Mouse (Mus musculus): Measurements from ENCODE around the gene Agpat1. TPM values are rescaled to one million over a fixed set of nuclear protein-coding genes. Genes with fewer than 3 reads are reported as not detected.

Agpat1 gene
- polyA plus RNA-seq, 1 experiment from 2014 or later: 70.5 TPM

GRCm38 (mm10) chr17:34587423-34587811 is 16.6 kb upstream of the Agpat1 start:
- H3K4me2 ChIP-seq: peak overlapping the region; percentile 89
- H3K27me3 ChIP-seq: no peaks in the 10 kb centered on the region
- WGBS: under 1% methylated on average over 49 of the region's 50 CpGs
- peak; percentile 85 for ATAC-seq (ENCODE audit: low FRiP score)
- H3K27ac ChIP-seq: peak overlapping the region; percentile 99
- H3K36me3 ChIP-seq (replicated peaks): no peaks in the 10 kb centered on the region
- no peaks in the 10 kb centered on the region for H3K9me3 ChIP-seq
- peaks cover 49% of the 10 kb centered on the region for H3K4me1 ChIP-seq
- peak overlapping the region; percentile 87 for H3K9ac ChIP-seq
- H3K4me3 ChIP-seq (replicated peaks): peak overlapping the region; percentile 60

DNA sequence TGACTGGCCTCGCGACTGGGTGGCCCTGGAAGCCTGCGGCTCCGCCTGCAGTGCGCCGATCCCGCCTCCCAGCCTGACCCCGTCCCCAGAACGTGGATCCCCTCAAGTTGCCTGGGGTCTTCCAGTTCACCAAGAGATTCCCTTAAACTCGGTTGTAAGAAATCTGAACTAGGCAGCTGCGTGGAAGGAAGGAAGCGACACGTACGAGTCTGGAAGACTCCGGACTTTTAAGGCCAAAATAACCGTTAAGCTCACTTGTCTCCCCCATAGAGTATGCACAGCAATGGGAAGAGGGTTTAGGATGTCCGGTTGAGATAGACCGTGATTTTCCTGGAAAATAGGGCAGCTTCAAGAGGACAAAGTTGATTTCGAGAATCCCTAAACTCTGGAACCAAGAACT is 16.2 kb upstream of the Agpat1 start:
- Histone ChIP-seq H3K27me3 (no peaks in the 10 kb centered on the region), H3K4me3 (replicated peaks) (peak overlapping the region; percentile 60), H3K4me1 (peaks cover 49% of the 10 kb centered on the region), H3K27ac (peak overlapping the region; percentile 99), H3K9ac (peak overlapping the region; percentile 87), H3K9me3 (no peaks in the 10 kb centered on the region), H3K36me3 (replicated peaks) (no peaks in the 10 kb centered on the region), H3K4me2 (peak overlapping the region; percentile 89)
- no peak for ATAC-seq (ENCODE audit: low FRiP score)
- 4% methylated on average over 19 of the region's 19 CpGs for WGBS

GRCm38 (mm10) chr17:34588767-34589166 is 15.3 kb upstream of the Agpat1 start:
- Histone ChIP-seq H3K9ac (no peak overlapping the region), H3K4me1 (peaks cover 58% of the 10 kb centered on the region), H3K27me3 (no peaks in the 10 kb centered on the region), H3K27ac (no peak overlapping the region), H3K36me3 (replicated peaks) (no peaks in the 10 kb centered on the region), H3K4me3 (replicated peaks) (no peak overlapping the region), H3K4me2 (no peak overlapping the region), H3K9me3 (no peaks in the 10 kb centered on the region)
- WGBS: 72% methylated on average over 3 of the region's 3 CpGs
- ATAC-seq (ENCODE audit: low FRiP score): no peak

DNA sequence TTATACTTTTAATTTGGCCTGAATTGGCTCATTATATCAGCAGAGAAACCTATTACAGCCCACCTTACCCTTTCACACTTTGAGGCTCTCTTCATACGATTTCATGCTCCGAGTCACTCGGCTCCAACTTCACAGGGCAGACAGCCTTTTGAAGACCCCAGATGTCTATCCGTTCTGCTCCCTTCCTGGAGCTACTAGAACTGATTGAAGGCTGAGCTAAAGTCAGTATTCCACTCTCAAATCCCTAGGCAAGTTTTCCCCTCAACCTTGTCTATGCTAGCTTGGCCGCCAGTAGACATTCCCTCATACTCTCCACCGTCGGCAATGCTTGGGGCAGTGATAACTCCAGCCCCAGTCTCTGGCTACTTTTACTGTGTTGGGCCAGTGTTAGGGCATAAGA is 14.9 kb upstream of the Agpat1 start:
- H3K9ac ChIP-seq: no peak overlapping the region
- H3K4me2 ChIP-seq: no peak overlapping the region
- peaks cover 63% of the 10 kb centered on the region for H3K4me1 ChIP-seq
- no peak overlapping the region for H3K4me3 ChIP-seq (replicated peaks)
- 57% methylated on average over 7 of the region's 7 CpGs for WGBS
- no peak for ATAC-seq (ENCODE audit: low FRiP score)
- 0 out of 2 replicates have a peak overlapping the region, but pooled peaks have one; percentile 37 for H3K27ac ChIP-seq
- H3K9me3 ChIP-seq: no peaks in the 10 kb centered on the region
- H3K36me3 ChIP-seq (replicated peaks): peaks cover under 1% of the 10 kb centered on the region; the same call in 1 of the 2 replicates
- H3K27me3 ChIP-seq: no peaks in the 10 kb centered on the region

- Histone ChIP-seq H3K36me3 (replicated peaks) (peaks cover 5% of the 10 kb centered on the region), H3K9ac (no peak within 1 kb of the TSS), H3K27me3 (no peaks in the 10 kb centered on the region), H3K9me3 (no peaks in the 10 kb centered on the region), H3K4me3 (replicated peaks) (no peak within 1 kb of the TSS), H3K4me1 (peaks cover 68% of the 10 kb centered on the region), H3K27ac (peak within 1 kb of the TSS; percentile 100), H3K4me2 (peak within 1 kb of the TSS; percentile 94)
- WGBS: 43% methylated on average over 7 of the region's 7 CpGs
- no peak for ATAC-seq (ENCODE audit: low FRiP score)
Observed at GRCm38 (mm10) chr17:34589681-34590101, 14.4 kb upstream of the Agpat1 start, which contains the start of gene Gpsm3. TSS of gene Gpsm3 (plus strand) at chr17:34589806.

DNA sequence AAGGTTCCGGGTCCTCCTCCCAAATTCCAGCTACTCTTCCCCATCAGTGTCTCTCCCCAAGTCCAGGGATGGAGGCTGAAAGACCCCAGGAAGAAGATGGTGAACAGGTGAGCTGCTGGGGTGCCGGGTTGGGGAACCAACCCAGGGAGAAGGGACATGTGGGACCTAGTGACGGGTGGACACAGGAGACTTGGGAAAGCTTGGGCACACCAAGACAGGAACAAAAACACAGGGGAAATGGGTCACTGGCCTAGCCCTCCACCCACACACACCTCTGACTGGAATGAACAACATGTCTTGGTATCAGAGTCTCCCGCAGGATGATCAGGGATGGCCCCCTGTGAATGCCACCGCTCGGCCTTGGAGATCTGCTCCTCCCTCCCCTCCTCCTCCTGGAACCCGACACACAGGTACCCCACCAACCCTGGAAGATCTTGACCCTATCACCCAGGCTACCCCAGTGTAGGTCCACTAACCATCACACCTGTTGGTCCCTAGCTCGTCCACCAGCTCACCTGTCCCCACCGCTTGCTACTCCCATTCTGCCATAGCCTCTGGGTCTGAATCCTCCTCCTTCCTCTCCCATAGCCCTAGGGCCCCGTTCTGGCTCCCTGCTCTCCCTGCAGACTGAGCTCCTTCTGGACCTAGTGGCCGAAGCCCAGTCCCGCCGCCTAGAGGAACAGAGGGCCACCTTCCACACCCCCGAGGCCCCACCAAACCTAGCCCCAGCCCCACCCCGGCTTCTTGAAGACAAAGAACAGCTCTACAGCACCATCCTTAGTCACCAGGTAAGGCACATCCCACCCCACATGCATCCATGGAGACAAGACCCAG is 13.7 kb upstream of the Agpat1 start:
- ATAC-seq (ENCODE audit: low FRiP score): no peak
- no peaks in the 10 kb centered on the region for H3K9me3 ChIP-seq
- 67% methylated on average over 15 of the region's 15 CpGs for whole genome bisulfite sequencing
- no peak overlapping the region for H3K4me3 ChIP-seq (replicated peaks)
- H3K27ac ChIP-seq: peak overlapping the region; percentile 100
- no peak overlapping the region for H3K9ac ChIP-seq
- H3K27me3 ChIP-seq: no peaks in the 10 kb centered on the region
- peaks cover 12% of the 10 kb centered on the region for H3K36me3 ChIP-seq (replicated peaks)
- H3K4me2 ChIP-seq: peak overlapping the region; percentile 94
- H3K4me1 ChIP-seq: peaks cover 74% of the 10 kb centered on the region

DNA sequence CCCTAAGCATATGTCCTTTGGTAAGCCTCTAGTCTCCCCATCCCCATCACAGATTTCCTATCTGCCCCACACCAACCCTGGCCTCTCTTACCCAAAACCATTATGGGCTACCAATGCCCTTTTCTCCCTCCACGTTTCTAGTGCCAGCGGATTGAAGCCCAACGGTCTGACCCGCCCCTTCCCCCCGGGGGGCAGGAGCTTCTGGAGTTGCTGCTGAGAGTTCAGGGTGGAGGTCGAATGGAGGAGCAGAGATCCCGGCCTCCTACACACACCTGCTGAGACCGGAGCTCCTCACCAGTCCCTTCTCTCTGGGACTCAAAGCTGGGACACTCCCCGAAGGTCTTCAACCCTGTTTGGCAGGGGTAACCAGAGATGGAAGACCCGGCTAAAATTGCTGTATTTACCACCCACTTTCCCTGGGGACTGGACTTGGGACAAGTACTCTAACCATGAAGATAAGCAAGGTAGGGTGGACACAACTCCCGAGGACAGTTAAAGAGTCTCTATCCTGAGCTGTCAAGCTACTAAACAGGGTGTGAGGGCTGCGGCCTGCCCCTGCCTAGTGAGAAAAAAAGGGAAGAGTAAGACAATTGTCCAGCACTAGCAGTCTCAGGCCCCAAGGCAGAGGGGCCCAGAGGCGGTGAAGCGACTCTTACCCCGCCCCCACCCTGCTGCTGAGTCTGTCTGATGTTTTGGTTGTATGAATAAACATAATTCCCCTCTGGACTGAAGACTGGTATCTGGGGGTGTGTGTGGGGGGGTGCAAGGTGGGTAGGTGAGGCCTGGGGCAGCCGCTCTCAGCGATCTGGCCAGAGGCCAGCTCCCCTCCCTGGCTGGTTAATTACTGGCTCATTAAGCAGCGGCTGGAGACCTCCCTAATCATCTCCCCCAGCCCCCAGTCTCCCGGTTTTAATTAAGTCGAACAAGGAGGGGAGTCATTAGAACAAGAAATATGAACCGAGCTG is 12.8 kb upstream of the Agpat1 start, which contains the start of gene Pbx2:
Gene Pbx2, plus strand, starts transcription at position 238 of the 965 bp plus-strand sequence.
- Histone ChIP-seq H3K27ac (peak within 1 kb of the TSS; percentile 100), H3K27me3 (no peaks in the 10 kb centered on the region), H3K36me3 (replicated peaks) (peaks cover 22% of the 10 kb centered on the region), H3K4me2 (peak within 1 kb of the TSS; percentile 94), H3K4me1 (peaks cover 74% of the 10 kb centered on the region), H3K9ac (peak within 1 kb of the TSS; percentile 100), H3K4me3 (replicated peaks) (peak within 1 kb of the TSS; percentile 86), H3K9me3 (no peaks in the 10 kb centered on the region)
- ATAC-seq (ENCODE audit: low FRiP score): peak; percentile 18
- 1% methylated on average over 21 of the region's 21 CpGs for WGBS

DNA sequence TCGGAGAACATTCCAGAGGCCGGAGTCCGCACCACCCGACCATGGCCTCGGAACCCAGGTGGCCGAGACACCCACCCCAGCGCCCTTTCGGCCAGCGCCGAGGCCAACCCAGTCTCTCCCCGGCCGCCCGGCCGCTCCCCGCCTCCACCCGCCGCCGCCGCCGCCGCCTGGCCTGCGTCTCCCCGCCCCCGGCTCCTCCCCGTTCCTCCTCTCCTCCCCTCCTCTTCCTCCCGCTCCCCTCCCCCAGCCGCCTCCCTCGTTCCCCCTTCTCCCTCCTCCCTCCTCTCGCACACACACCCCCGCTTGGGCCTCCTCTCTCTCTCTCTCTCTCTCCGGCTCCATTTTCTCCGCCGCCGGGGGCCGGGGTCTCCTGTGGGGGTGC is 12.1 kb upstream of the Agpat1 start:
- Histone ChIP-seq H3K4me2 (peak overlapping the region; percentile 94), H3K36me3 (replicated peaks) (peaks cover 27% of the 10 kb centered on the region), H3K27me3 (no peaks in the 10 kb centered on the region), H3K4me3 (replicated peaks) (peak overlapping the region; percentile 86), H3K9me3 (no peaks in the 10 kb centered on the region), H3K27ac (peak overlapping the region; percentile 100), H3K4me1 (peaks cover 76% of the 10 kb centered on the region), H3K9ac (peak overlapping the region; percentile 100)
- WGBS: under 1% methylated on average over 26 of the region's 35 CpGs
- peak; percentile 40 for ATAC-seq (ENCODE audit: low FRiP score)

DNA sequence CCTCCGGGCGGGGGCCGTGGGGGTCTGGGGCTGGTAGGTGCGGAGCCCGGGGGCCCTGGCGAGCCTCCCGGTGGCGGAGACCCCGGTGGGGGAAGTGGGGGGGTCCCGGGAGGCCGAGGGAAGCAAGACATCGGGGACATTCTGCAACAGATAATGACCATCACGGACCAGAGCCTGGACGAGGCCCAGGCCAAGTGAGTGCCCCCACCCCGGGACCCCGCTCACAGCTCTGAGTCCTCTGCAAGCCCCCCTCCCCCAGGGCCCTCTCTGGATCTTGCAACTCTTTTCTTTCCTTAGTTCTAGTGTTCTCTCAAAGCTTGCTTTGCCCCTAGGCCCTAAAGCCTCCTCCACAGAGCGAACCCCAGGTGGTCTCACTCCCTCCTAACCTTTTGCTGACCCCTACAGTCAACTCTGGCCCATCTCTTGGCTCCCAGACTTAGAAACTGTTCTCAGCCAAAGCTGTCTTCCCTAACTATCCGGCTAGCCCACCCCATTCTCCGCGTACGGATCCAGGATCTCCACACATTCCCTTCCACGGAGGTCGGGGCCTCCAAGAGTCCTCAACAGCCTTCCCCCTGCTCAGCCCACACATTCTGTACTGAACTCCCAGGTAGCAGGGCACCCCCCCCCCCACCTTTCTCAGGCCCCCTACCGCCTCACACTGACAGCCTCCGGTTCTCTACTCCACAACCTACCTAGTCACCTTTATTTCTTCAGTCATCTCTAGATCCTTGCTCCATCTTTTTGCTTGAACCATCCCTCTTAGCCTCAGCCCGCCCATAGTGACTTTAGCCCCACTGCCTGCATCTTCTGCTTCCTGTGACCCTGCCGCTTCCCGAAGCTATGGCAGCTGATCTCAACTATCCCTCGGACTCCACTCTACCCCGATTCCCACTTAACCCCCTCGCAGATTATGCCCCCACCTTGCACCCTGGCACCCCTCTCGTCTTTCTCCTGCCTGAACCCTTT is 11.2 kb upstream of the Agpat1 start:
- peak overlapping the region; percentile 100 for H3K9ac ChIP-seq
- no peaks in the 10 kb centered on the region for H3K27me3 ChIP-seq
- H3K9me3 ChIP-seq: no peaks in the 10 kb centered on the region
- peak overlapping the region; percentile 94 for H3K4me2 ChIP-seq
- peak overlapping the region; percentile 100 for H3K27ac ChIP-seq
- 2% methylated on average over 26 of the region's 32 CpGs for WGBS
- H3K4me3 ChIP-seq (replicated peaks): peak overlapping the region; percentile 86
- peaks cover 27% of the 10 kb centered on the region for H3K36me3 ChIP-seq (replicated peaks)
- H3K4me1 ChIP-seq: peaks cover 81% of the 10 kb centered on the region
- peak; percentile 22 for ATAC-seq (ENCODE audit: low FRiP score)

GRCm38 (mm10) chr17:34593752-34594525 is 10.1 kb upstream of the Agpat1 start:
- peak overlapping the region; percentile 94 for H3K4me2 ChIP-seq
- peak overlapping the region; percentile 100 for H3K9ac ChIP-seq
- ATAC-seq (ENCODE audit: low FRiP score): no peak
- peaks cover 27% of the 10 kb centered on the region for H3K36me3 ChIP-seq (replicated peaks)
- peaks cover 76% of the 10 kb centered on the region for H3K4me1 ChIP-seq
- H3K27me3 ChIP-seq: no peaks in the 10 kb centered on the region
- peak overlapping the region; percentile 100 for H3K27ac ChIP-seq
- H3K4me3 ChIP-seq (replicated peaks): peak overlapping the region; percentile 86
- H3K9me3 ChIP-seq: no peaks in the 10 kb centered on the region
- WGBS: 55% methylated on average over 34 of the region's 34 CpGs

GRCm38 (mm10) chr17:34596098-34596497 is 8.0 kb upstream of the Agpat1 start:
- 82% methylated on average over 8 of the region's 8 CpGs for WGBS
- H3K4me2 ChIP-seq: no peak overlapping the region
- no peaks in the 10 kb centered on the region for H3K9me3 ChIP-seq
- no peak overlapping the region for H3K9ac ChIP-seq
- peaks cover 39% of the 10 kb centered on the region for H3K36me3 ChIP-seq (replicated peaks)
- peaks cover 55% of the 10 kb centered on the region for H3K4me1 ChIP-seq
- no peaks in the 10 kb centered on the region for H3K27me3 ChIP-seq
- no peak for ATAC-seq (ENCODE audit: low FRiP score)
- H3K27ac ChIP-seq: no peak overlapping the region
- H3K4me3 ChIP-seq (replicated peaks): no peak overlapping the region
